Mouse (Mus musculus) left cerebral cortex, adult 9 months (tissue): ENCODE measurements around the gene Pcbp1.
A peak's percentile ranks its signal among the peaks of the same experiment; 100 is the strongest.
"Not testable (repeated sequence)": the region's sequence is repeated elsewhere in the genome, so short reads cannot be mapped to it uniquely, and the experiment has no call there.

Experiments used
- DNase-seq, 2 experiments: peaks; one replicate each; pipeline ENCODE4 v3.0.0; 2022; ENCODE audit warnings: low spot score in 2 of 2

Pcbp1 gene

DNA sequence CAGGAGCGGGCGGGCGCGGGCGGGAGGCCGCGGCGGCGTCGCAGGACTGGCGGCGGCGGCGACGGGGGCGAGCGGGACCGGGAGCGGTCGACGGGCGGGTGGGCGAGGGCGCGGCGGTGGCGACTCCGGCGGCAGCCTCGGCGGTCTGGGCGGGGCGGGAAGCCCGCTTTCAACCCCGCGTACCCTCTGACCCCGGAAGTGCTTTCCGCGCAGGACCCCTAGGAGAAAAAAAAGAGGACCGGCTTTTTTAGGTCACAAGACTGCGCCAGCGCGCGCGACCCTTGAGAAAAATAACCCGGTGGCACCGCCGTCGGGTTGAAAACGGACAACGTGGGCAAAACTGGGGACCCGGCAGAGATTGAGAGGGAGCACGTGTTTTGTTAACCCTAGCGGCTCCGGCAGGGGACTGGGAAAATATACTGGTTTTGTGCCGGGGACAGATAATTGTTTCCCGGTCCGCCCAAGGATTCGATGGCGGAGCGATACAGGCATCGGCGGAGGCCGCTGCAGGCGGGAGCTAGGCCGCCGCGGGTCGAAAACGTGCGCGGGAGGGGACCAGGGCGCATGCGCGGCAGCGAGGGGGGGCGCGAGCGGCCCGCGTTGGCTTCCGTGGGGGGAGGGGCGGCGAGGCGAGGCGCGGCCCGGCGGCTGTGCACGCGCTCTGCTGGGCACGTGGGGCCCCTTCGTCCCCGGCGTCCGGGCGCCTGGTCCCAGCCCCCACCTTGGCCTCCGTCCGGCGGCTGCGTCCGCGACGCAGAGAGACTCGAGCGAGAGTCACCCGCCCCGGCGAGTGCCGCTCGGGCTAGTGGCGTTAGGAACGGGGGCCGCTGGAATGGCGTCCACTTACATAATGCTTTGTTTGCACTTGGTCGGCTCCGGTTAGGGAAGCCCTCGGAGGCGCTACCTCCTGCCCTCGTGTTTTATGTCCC is at the start of gene Pcbp1:
TSS of gene Pcbp1 (minus strand) at position 290 of the 929 bp plus-strand sequence.
- peak; percentile 85 to 95 for DNase-seq

DNA sequence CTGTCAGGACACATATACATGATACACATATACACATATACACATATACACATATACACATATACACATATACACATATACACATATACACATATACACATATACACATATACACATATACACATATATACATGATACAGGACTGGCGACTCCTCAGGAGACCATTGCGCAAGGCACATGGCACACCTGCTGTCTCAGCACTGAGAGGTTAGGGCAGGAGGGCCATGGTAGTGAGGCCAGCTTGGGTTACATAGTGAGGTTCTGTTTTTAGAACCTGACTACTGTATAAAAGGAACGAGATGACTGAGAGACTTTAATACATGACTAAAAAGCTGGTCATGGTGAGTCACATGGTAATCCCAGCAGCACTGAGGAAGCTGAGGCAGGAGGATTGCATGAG is 48.4 kb upstream of the Pcbp1 start:
- no peak for DNase-seq

DNA sequence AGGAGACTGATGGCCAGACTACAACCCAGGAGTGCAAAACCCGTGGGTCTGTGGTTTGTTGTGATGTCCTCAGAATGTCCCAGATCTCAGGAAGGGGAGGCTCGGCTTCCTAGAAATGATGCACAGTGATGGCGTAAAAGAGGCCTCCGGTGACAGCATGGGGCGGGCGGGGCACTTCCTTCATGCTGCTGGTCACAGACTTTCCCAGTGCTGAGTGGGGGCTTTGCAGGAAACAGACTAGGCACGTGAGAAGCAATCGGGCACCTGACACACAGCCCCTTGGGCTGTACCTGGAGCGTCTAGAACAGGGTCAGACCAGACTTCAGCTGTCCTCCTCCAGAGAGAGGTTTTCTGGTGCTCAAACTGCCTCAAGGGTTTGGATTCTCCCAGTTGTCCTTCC is 44.7 kb upstream of the Pcbp1 start:
- no peak for DNase-seq

DNA sequence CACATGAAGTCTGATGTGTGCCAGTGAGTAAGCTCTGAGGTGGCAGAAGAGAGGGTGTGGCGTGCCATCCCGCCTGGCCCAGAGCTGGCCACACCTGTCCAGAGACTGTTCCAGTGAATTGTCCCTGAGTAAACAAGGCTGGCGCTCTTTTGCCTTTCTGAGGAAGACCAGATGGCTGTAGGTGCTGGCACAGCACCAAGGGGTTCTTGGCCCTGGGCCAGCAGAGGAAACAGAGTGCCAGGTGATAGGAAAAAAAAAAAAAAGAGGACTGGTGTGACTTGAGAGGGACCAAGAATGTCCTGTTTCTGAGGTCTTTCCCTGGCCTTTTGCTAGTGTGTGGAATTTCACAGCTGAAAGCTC is 43.3 kb upstream of the Pcbp1 start:
- DNase-seq: peak in 1 of 2 experiments; percentile 17

DNA sequence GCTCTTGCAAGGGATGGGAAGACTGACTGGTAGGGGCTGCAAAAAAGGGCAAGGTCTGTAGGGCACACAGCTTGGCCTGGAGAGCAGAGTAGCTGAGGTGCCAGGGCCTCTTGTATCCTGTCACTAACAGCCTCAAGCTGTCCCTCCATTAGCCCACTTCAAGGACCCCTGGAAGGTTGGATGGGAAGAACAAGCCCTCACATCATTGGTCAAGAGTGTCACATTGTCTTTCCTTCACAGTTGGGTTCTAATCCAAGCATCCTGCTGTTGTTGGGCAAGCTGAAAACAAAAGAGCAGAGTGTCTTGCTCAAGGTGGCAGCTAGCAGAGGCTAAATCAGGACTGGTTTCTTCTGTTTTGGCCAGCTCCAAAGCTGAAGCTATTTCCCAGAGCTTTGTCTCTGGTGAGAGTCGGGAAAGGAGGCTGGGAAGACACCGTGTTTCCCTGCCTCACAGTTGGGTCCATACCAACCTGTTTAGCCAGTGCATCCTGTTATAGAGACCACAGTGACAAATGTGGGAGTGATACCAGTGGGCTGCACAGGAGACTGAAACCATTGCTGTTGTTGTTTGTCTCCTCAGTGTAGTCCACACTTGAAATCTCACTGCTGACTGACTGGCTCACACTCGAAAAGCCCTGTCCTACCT is 42.8 kb upstream of the Pcbp1 start:
- no peak for DNase-seq

DNA sequence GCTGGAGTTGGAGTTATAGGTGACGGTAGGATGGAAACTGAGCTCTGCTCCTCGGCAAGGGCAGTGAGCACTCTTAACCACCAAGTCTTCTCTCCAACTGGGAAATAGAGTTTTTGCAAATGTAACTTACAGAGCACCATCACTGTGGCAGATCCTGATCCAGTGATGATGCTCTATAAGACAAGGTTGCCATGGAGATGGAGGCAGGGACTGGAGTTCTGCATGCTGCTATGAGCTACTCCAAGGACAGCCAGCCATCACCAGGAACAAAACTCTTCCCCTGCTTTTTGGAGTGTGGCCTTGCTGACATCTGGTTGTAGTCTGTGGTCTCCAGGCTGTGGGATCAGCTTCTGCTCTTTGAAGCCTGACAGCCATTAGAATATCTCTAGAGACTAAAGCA is 39.7 kb upstream of the Pcbp1 start:
- no peak for DNase-seq

DNA sequence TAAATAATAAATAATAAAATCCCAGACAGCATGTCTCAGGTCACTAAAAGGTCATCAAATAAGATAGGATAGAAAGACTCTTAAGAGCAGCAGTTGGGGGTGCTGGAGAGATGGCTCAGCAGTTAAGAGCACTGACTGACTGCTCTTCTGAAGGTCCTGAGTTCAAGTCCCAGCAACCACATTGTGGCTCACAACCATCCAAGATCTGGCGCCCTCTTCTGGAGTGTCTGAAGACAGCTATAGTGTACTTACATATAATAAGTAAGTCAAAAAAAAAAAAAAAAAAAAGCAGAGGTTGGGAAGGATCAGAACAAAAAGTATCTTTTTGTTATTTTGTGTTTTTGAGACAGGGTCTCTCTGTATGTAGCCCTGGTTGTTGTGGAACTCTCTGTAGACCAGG is 31.1 kb upstream of the Pcbp1 start:
- not testable (repeated sequence) for DNase-seq

DNA sequence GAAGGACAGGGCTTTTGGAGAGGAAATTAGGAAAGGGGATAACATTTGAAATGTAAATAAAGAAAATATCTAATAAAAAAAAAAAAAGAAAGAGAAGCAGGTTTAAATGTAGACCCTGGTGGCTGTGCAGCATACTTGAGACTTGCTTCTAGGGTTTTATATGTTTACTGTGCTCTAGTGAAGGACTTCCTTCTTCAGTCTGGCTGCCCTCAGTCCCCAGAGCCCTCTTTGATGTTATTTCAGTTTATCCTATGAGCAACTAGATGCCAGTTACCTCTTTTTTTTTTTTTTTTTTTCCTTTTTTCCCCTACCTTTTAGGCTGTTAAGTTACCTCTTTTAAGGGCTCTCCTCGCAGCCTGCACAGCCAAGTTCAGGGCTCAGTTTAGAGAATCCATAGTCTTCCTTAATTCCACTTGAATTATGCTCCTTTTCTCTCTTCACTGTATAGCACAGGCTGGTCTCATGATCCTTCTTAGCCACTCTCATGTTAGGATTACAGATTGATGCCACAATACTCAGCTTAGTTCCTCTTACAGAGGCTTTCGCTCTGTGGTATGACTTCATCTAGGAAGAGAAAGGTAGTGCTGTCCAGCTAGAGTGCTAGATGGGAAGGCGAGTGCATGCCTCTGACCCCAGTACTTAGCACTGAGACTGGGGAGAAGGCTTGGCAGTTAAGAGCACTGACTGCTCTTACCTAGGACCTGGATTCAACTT is 30.4 kb upstream of the Pcbp1 start:
- DNase-seq: no peak

DNA sequence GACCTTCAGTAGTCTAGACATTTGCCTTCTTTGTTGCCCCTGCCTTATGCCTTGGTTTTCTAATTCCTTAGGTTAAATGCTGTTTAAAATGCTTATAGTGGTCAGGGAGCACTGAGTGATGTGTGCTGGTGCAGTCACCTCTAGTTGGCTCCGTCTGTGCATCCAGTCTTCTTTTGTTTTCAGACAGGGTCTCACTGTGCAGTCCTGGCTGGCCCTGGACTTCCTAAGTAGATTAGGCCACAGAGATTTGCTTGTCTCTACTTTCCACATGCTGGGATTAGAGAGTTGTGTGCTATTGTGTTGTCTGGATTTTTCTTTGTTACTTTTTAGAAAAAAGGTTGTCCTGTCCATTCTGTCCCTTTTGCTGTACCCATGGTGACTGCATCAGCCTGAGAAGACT is 24.5 kb upstream of the Pcbp1 start:
- DNase-seq: no peak

DNA sequence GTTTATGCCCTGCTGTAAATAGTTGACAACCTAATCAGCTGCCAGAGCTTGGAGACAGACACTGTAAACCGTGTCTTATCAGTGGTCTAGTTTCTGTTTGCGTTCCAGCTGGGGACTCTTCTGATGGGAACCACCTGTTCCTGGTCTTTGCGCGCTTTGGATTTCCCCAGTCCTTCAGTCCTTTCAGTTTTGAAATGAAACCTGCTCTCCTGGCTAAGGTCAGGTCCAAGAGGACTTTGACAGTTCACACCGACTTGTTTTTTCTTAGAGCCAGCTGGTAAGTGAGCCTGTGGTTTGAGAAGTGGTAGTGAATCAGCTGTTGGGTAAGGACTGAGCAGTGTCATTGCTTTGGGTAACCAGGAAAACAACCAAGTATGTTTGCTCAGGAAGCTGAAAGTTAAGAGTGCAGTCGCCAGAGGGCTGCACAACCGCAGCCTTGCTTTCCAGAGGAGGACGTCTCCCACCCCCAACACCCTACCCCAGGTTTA is 21.8 kb upstream of the Pcbp1 start:
- DNase-seq: no peak

DNA sequence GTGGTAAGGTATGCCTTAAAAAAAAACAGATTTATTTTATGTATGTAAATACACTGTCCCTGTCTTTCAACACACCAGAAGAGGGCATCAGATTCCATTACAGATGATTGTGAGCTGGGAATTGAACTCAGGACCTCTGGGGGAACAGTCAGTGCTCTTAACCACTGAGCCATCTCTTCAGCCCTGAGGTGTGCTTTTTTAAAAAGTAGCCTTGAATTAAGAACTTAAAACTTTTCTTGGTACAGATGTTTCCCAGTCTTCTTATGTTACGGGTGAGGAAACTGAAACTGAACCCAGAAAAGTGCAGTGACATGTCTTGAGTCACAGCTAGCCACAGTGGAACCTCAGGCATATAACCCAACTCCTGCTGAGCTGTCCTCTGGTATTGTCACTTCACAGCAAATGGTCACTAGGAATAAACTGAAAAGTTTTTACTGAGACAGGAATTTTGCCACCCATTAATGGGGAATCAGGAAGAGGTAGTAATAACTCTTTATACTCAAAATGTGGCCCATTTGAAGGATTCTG is 21.2 kb upstream of the Pcbp1 start:
- DNase-seq: no peak

DNA sequence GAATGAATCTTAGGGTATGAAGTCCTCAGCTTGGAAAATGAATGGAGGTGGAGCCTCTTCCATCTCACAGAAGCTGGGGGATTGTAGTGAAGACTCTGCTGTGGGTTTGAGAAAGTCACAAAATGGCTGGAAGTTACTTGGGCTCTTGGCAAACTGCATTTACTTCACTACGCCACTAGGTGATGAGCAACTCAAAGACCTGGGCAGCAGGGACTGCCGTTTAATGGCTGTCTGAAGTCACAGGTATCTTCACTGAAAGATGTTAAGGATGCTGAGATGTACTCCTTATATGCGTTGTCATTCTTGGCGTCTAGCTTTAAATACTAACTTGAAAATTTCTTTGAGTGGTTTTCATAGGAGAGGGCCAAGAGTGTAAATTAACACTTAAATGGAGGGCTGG is 19.1 kb upstream of the Pcbp1 start:
- peak in 1 of 2 experiments; percentile 29 for DNase-seq

DNA sequence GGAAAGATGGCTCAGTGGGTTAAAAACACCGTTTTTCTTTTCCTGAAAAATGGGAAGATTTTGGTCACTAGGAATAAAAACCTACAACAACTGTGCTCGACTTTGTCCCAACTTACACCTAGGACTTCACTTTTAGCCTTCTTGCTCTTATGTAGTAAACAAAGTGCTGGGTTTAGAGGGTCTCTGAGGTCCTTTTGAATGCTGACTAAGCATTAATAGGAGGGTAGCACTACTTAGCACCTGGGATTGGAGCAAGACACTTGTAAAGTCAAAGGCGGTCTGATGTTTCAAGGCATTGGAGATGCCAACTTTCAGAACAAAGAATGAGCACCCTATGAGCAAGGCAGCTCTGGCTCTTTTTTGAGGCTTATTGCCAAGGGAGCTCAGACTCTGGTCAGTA is 17.7 kb upstream of the Pcbp1 start:
- no peak for DNase-seq

DNA sequence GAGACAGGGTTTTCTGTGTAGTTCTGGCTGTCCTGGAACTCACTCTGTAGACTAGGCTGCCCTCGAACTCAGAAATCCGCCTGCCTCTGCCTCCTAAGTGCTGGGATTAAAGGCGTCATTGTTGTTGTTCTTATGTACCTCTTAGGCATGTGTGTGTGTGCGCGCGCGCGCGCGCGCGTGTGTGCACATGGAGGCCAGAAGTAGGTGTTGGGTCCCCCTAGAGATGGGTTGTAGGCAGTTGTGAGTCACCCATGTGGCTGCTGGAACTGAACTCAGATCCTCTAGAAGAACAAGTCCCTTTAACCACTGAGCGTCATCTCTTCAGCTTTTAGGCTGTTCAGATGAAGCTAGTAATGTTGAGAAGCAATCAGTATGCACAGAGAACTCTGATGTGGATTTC is 16.9 kb upstream of the Pcbp1 start:
- DNase-seq: no peak

DNA sequence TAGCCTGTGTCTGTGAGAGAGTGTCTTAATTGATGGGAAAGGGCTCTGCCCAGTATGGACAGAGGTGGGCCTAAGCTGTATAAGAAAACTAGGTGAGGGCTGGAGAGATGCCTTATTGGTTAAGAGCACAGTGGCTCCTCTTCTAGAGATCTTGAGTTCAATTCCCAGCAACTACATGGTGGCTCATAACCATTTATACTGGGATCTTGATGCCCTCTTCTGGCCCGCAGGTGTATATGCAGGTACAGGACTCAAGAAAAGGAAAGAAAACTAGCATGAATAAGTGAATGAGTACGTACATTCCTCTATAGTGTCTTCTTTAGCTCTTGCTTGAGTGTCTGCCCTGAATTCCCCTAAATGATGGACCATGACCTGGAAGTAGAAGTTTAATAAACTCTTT is 15.5 kb upstream of the Pcbp1 start:
- no peak for DNase-seq

DNA sequence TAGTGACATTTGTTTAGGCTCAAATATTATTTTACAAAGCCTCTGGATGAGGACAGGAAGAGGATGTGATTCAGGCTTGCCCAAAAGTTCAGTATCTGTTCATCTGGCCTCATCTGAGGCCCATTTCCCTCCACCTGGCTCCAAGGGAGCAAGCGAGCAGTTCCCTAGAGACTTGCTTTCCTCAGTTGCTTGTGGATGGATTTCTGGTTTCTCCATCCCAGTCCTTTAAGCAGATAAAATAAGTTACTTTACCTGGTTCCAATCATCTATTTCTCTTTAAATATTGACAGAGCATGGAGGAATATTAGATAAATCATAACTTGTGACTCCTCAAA is 2.3 kb upstream of the Pcbp1 start:
- no peak for DNase-seq

DNA sequence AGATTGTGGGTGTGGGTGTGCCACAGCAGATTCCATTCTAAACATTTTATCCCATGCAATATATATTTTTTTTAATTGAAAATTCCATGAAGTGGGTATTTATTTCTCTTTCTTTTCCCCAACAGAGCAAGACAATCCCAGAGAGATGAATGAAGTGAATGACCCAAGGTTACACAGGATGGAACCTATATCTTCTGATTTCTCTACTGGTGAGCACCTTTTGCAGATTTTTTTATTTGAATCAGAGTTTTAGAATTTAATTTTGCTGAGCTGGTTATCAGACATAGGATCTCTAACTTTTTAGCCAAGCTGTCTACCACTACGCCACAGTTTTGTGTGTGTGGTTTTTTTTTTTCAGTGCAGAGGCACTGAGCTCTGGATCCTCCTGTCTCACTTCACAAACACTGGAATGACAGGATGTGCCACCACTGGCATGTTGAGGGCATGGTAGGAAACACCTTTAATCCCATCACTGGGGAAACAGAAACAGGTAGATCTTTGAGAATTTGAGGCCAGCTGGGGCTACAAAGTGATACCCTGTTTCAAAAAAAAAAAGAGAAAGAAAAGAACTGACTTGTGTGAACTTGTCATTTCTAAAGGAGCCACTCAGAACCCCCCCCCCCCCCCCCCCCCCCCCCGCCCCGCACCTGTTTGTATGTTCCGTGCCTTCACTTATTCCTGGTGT is 1.8 kb upstream of the Pcbp1 start:
- no peak for DNase-seq

DNA sequence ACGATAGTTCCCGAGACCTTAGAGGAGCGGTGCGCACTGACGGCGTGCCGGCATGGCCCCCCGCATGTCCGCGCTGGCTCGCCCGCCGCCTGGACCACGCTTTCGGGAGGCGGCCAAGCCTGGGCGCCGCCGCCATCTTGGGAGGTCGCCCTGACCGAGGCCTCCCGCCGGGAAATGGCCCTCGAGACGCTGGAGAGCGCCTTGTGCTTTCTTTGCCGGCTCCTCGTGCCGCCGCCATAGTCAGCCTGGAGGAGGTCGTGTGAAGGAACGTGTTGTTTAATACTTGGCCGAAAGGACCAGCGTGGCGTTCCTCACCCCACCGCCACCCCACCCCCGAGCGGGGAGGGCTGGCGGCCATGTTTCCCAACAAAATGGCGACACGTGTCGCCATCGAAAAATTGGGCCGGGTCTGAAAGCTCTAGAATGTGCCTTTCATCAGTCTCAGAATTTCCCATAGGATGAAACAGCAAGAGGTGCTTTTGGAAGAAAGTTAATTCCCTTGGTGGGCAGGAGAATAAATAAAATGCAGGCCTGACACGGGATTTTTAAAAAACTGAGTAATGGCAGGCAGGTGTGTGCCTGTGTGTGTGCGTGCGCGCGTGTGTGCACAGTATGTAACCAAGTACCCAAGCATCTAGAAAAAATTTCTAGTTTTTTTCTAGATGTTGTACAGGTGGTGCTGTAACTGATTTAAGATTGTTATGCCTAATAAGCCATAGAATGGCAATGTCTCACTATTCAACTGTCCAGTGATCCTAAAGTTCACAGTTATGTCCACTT is 1.0 kb upstream of the Pcbp1 start:
- DNase-seq: no peak

DNA sequence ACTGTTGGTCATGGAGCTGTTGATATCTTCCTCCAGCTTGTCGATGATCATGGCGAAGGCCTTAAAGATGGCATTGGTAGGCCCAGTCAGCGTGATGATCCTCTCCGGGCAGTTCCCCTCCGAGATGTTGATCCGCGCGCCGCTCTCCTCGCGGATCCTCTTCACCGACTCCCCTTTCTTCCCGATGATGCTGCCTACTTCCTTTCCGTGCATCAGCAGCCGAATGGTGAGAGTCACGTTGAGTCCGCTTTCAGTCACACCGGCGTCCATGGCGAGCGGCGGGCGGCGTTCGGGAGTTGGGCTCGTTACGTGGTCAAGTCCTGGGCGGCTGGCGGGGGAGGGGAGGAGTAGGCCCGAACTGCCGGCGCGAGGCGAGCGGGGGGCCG is 482 bp downstream of the Pcbp1 start:
- peak; percentile 40 to 79 for DNase-seq

DNA sequence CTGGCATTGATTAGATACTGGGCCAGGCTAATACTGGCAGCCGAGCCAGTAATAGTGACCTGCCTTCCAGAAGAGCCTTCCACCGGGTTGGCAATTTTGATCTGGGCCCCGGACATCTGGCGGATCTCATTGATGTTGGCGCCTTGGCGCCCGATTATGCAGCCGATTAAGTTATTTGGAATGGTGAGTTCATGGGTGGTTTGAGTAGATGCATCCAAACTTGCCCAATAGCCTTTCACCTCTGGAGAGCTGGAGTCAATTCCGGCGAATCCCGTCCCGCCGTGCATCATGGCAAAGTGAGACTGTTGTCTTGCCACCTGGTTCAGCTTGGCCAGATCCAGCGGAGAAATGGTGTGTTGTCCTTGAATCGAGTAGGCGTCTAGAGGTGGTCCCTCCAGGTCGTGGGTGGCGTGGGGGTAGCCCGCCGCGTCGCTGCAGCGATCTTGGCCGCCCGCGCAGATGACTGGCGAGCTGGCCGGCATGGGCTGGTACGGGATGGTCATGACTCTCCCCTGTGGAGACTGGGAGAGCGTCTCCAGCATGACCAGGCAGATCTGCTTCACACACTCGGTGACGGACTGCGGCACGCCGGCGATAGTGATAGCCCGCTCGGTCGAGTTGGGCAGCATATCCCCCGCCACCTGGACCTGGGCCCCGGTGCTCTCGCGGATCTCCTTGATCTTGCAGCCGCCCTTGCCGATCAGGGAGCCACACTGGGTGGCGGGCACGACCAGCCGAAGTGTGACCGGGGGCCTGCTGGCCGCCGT is 1.1 kb downstream of the Pcbp1 start:
- peak; percentile 37 to 59 for DNase-seq
